ENCODE assay signal across 8 mouse cellular contexts in genomic region chr8:22165251-22166079, GRCm38 (mm10). TPM values are rescaled to one million over a fixed set of nuclear protein-coding genes. Genes with fewer than 3 reads are reported as not detected.
DNase-seq lines count a peak whose midpoint lies in the region; ATAC-seq and TF ChIP-seq lines count a peak whose summit lies in the region.

No protein-coding gene starts in this region.

- WGBS in liver, adult 2 months = 48% methylated on average over 10 of the region's 10 CpGs
- WGBS in hindbrain, embryonic 15.5 days = 54% methylated on average over 10 of the region's 10 CpGs
- WGBS in midbrain, embryonic 14.5 days = 52% methylated on average over 10 of the region's 10 CpGs

- H3K36me3 ChIP-seq in liver, adult 2 months (ENCODE audit: control insufficient read depth, insufficient read depth, low read length) = no peaks in the 10 kb centered on the region
- no peaks in the 10 kb centered on the region for H3K36me3 ChIP-seq in hindbrain, embryonic 15.5 days
- peaks cover 12% of the 10 kb centered on the region for H3K36me3 ChIP-seq in midbrain, embryonic 14.5 days (ENCODE audit: control insufficient read depth, insufficient read depth, low read length)

- H3K79me2 ChIP-seq in liver, adult 2 months (ENCODE audit: control insufficient read depth, insufficient read depth, low read length) = no peaks in the 10 kb centered on the region

- TF ChIP-seq CTCF in liver, adult 2 months (IDR thresholded peaks at IDR 0.05; ENCODE audit: low read depth, low read length) = no peak
- no peak for TF ChIP-seq CTCF in cortical plate, adult 2 months (IDR thresholded peaks at IDR 0.05; ENCODE audit: extremely low read depth, insufficient read depth, low read length)

- H3K4me3 ChIP-seq in liver, adult 2 months (ENCODE audit: insufficient read depth, low read depth, low read length) = peak overlapping the region; percentile 55
- H3K4me3 ChIP-seq in cortical plate, adult 2 months (ENCODE audit: insufficient read depth, low read length) = peak overlapping the region; percentile 37
- H3K4me3 ChIP-seq in hindbrain, embryonic 15.5 days = peak overlapping the region; percentile 51
- peak overlapping the region; percentile 50 for H3K4me3 ChIP-seq in midbrain, embryonic 14.5 days (replicated peaks; ENCODE audit: low read depth, low read length)

- H3K27me3 ChIP-seq in liver, adult 2 months (ENCODE audit: control insufficient read depth, insufficient read depth, low read length) = no peaks in the 10 kb centered on the region
- H3K27me3 ChIP-seq in hindbrain, embryonic 15.5 days = no peaks in the 10 kb centered on the region
- no peaks in the 10 kb centered on the region for H3K27me3 ChIP-seq in midbrain, embryonic 14.5 days (ENCODE audit: control insufficient read depth, insufficient read depth, low read length)

- no peaks in the 10 kb centered on the region for H3K9me3 ChIP-seq in hindbrain, embryonic 15.5 days
- H3K9me3 ChIP-seq in midbrain, embryonic 14.5 days (ENCODE audit: control insufficient read depth, low read length) = no peaks in the 10 kb centered on the region

- peak overlapping the region; percentile 42 for H3K27ac ChIP-seq in liver, adult 2 months (replicated peaks; ENCODE audit: insufficient read depth, low read depth, low read length)
- H3K27ac ChIP-seq in cortical plate, adult 2 months (ENCODE audit: insufficient read depth, low read length) = no peak overlapping the region; the same call in 1 of the 2 replicates
- peak overlapping the region; percentile 83 for H3K27ac ChIP-seq in hindbrain, embryonic 15.5 days (replicated peaks)
- H3K27ac ChIP-seq in midbrain, embryonic 14.5 days (replicated peaks; ENCODE audit: low read depth, low read length) = peak overlapping the region; percentile 85

- peak; percentile 60 for ATAC-seq in hindbrain, embryonic 15.5 days (ENCODE audit: low FRiP score, low read depth)
- peak; percentile 62 for ATAC-seq in midbrain, embryonic 14.5 days (ENCODE audit: low FRiP score, low TSS enrichment)

- peak overlapping the region; percentile 56 for H3K4me2 ChIP-seq in hindbrain, embryonic 15.5 days
- H3K4me2 ChIP-seq in midbrain, embryonic 14.5 days (ENCODE audit: low read length) = peak overlapping the region; percentile 59

- no peak for TF ChIP-seq POLR2A in liver, adult 2 months (IDR thresholded peaks at IDR 0.05; ENCODE audit: extremely low read depth, insufficient read depth, low read length)
- TF ChIP-seq POLR2A in cortical plate, adult 2 months (IDR thresholded peaks at IDR 0.05; ENCODE audit: extremely low read depth, insufficient read depth, low read length) = no peak

- H3K9ac ChIP-seq in liver, adult 2 months (ENCODE audit: low read depth, low read length) = peak overlapping the region; percentile 53
- H3K9ac ChIP-seq in hindbrain, embryonic 15.5 days = peak overlapping the region; percentile 52
- H3K9ac ChIP-seq in midbrain, embryonic 14.5 days (replicated peaks; ENCODE audit: low read length) = peak overlapping the region; percentile 57

- H3K4me1 ChIP-seq in liver, adult 2 months (ENCODE audit: control insufficient read depth, insufficient read depth, low read length) = peaks cover 3% of the 10 kb centered on the region
- peaks cover 1% of the 10 kb centered on the region; the same call in 1 of the 2 replicates for H3K4me1 ChIP-seq in cortical plate, adult 2 months (ENCODE audit: control insufficient read depth, insufficient read depth, low read length)
- peaks cover 11% of the 10 kb centered on the region for H3K4me1 ChIP-seq in hindbrain, embryonic 15.5 days (replicated peaks)
- H3K4me1 ChIP-seq in midbrain, embryonic 14.5 days (ENCODE audit: control insufficient read depth, insufficient read depth, low read length) = no peaks in the 10 kb centered on the region

- peak; percentile 66 for DNase-seq in liver, adult 2 months (ENCODE audit: extremely low read depth, low read depth, low spot score)
- DNase-seq in liver = no peak
- DNase-seq in midbrain, embryonic 14.5 days = no peak
- no peak for DNase-seq in right cerebral cortex, postnatal 10 days (ENCODE audit: low spot score in 2 of 2)
- no peak for DNase-seq in gastrocnemius, postnatal 4 days (ENCODE audit: low spot score in 2 of 2)
- no peak for DNase-seq in urinary bladder, postnatal 25 days (ENCODE audit: low spot score)

RNA-seq across cellular contexts. Expression of gene Nek3, which starts 0.8 kb away (rescaled TPM):
- 1.1 and 1.5 TPM in 2 replicates for total RNA-seq in liver, adult 2 months (2014; rRNA removed)
- polyA plus RNA-seq in liver, adult 2 months (2012; rRNA removed) = 0.56 and 0.71 TPM in 2 replicates
- polyA plus RNA-seq in cortical plate, adult 2 months (2012; rRNA removed) = 2.7 and 2.8 TPM in 2 replicates
- 7.6 and 8.4 TPM in 2 replicates for polyA plus RNA-seq in hindbrain, embryonic 15.5 days (2015; fragmentation: Nextera tagmentation; extraction: Ambion mirVana)
- polyA plus RNA-seq in midbrain, embryonic 14.5 days (2014; fragmentation: Nextera tagmentation; extraction: Ambion mirVana) = 6.1 and 9.2 TPM in 2 replicates
- total RNA-seq in gastrocnemius, postnatal 4 days (2021) = 1 to 10 TPM; 3.5 to 3.6 TPM

RNA-seq across cellular contexts. Expression of gene Ckap2, which starts 20.2 kb away (rescaled TPM):
- total RNA-seq in liver, adult 2 months (2014; rRNA removed) = 0.65 and 1.7 TPM in 2 replicates
- polyA plus RNA-seq in liver, adult 2 months (2012; rRNA removed) = 0.10 and 0.18 TPM in 2 replicates
- 0.85 and 1.7 TPM in 2 replicates for polyA plus RNA-seq in cortical plate, adult 2 months (2012; rRNA removed)
- polyA plus RNA-seq in hindbrain, embryonic 15.5 days (2015; fragmentation: Nextera tagmentation; extraction: Ambion mirVana) = 15.1 and 16.3 TPM in 2 replicates
- 8.3 and 15.5 TPM in 2 replicates for polyA plus RNA-seq in midbrain, embryonic 14.5 days (2014; fragmentation: Nextera tagmentation; extraction: Ambion mirVana)
- total RNA-seq in gastrocnemius, postnatal 4 days (2021) = 10 to 100 TPM; 15.6 to 16.4 TPM

RNA-seq across cellular contexts. Expression of gene Vps36, which starts 27.1 kb away (rescaled TPM):
- 11.2 and 14.4 TPM in 2 replicates for total RNA-seq in liver, adult 2 months (2014; rRNA removed)
- polyA plus RNA-seq in liver, adult 2 months (2012; rRNA removed) = 7.0 and 7.8 TPM in 2 replicates
- polyA plus RNA-seq in cortical plate, adult 2 months (2012; rRNA removed) = 14.2 and 14.7 TPM in 2 replicates
- polyA plus RNA-seq in hindbrain, embryonic 15.5 days (2015; fragmentation: Nextera tagmentation; extraction: Ambion mirVana) = 41.2 and 42.5 TPM in 2 replicates
- 36.1 and 39.9 TPM in 2 replicates for polyA plus RNA-seq in midbrain, embryonic 14.5 days (2014; fragmentation: Nextera tagmentation; extraction: Ambion mirVana)
- 10 to 100 TPM; 24.3 to 24.6 TPM for total RNA-seq in gastrocnemius, postnatal 4 days (2021)

RNA-seq across cellular contexts. Expression of gene Nek5, which starts 40.6 kb away (rescaled TPM):
- total RNA-seq in liver, adult 2 months (2014; rRNA removed) = 0.20 and 0.28 TPM in 2 replicates
- 0.04 and 0.10 TPM in 2 replicates for polyA plus RNA-seq in liver, adult 2 months (2012; rRNA removed)
- 0.04 and 0.33 TPM in 2 replicates for polyA plus RNA-seq in cortical plate, adult 2 months (2012; rRNA removed)
- 1.2 and 1.6 TPM in 2 replicates for polyA plus RNA-seq in hindbrain, embryonic 15.5 days (2015; fragmentation: Nextera tagmentation; extraction: Ambion mirVana)
- polyA plus RNA-seq in midbrain, embryonic 14.5 days (2014; fragmentation: Nextera tagmentation; extraction: Ambion mirVana) = 0.28 and 0.49 TPM in 2 replicates
- not detected for total RNA-seq in gastrocnemius, postnatal 4 days (2021)
